Mouse (Mus musculus): ENCODE data around the gene Slx4ip. TPM values are rescaled to one million over a fixed set of nuclear protein-coding genes. Genes with fewer than 3 reads are reported as not detected.

Slx4ip gene
- polyA plus RNA-seq, 1 experiment from 2014 or later: 2.8 TPM

DNA sequence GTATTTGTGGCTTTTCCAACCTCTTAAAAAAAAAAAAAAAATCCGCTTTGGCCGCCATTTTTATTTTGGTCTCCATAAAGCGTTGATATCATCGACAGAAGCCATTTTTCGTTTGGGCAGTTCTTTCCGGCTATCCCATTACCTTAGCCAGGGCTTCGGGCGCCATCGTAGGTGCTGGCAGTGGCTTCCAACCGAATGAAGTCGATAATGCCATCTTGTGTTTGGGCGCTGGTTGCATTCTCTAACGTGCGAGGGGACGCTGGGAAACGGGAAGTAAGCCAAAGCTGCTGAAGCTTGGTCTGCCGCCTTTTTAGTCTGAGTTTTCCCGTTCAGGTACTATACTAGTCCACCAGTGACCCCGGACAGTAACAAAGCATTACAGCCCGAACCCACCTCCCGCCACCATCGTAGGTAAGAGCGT, 943 bp downstream of the Slx4ip start:
- WGBS: under 1% methylated on average over 23 of the region's 23 CpGs
- ATAC-seq: peak; percentile 80
- TF ChIP-seq CTCF (IDR thresholded peaks at IDR 0.05; ENCODE audit: low read depth): peak; percentile 29
- peak overlapping the region; percentile 73 for H3K4me3 ChIP-seq (ENCODE audit: low read depth, low read length)
- peak overlapping the region; percentile 73 for H3K27ac ChIP-seq (ENCODE audit: low read depth, low read length)
- H3K4me1 ChIP-seq (replicated peaks; ENCODE audit: control insufficient read depth, insufficient read depth, low read length): no peaks in the 10 kb centered on the region
- H3K4me2 ChIP-seq (replicated peaks; ENCODE audit: low read depth): peak overlapping the region; percentile 63
- H3K9ac ChIP-seq (ENCODE audit: low read depth, low read length): peak overlapping the region; percentile 60
- no peaks in the 10 kb centered on the region for H3K9me3 ChIP-seq (ENCODE audit: control insufficient read depth)
- no peaks in the 10 kb centered on the region for H3K27me3 ChIP-seq (replicated peaks; ENCODE audit: control insufficient read depth, insufficient read depth, low read length)
- H3K36me3 ChIP-seq (ENCODE audit: control insufficient read depth, insufficient read depth): no peaks in the 10 kb centered on the region

DNA sequence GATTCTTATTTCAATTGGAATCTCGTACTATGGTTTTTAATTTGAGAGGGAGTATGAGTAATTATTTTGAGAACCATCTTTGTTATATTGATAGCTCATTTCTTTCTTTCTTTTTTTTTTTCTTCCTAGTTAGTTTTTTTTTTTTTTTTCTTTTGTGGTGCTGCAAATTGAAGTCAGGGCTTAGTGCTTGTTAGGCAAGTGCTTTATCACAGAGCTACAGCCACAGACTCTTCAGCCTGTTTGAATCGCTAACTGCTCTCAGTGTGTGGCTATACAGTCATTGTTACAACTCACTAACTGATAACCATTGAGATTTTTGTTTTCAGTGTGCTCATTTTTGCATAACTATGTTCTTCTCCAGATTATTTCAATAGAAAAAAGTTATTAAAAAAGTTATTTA, 3.5 kb downstream of the Slx4ip start:
- Histone ChIP-seq H3K4me2 (replicated peaks; ENCODE audit: low read depth) (no peak overlapping the region), H3K27me3 (replicated peaks; ENCODE audit: control insufficient read depth, insufficient read depth, low read length) (no peaks in the 10 kb centered on the region)
- 74% methylated on average over 2 of the region's 2 CpGs for WGBS

DNA sequence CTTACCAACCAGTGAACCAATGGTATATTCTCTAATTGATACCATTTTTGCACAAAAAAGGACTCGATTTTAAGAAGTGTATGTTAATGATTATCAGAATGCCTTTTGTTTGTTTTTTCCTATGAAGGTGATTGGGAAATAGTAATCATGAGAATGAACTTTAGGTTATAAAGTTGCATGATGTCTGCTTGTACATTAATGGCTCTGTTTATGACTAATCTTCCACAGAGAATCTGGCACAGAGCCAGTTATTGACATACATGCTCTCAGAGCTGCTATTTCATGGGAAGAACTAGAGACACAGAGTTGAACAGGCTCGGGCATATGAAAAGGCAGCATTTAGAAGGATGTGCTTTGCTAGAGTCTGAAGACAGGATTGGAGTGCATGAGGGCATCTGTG, 5.1 kb downstream of the Slx4ip start:
- TF ChIP-seq CTCF (IDR thresholded peaks at IDR 0.05; ENCODE audit: low read depth): no peak
- Histone ChIP-seq H3K27ac (ENCODE audit: low read depth, low read length) (no peak overlapping the region), H3K4me1 (replicated peaks; ENCODE audit: control insufficient read depth, insufficient read depth, low read length) (no peaks in the 10 kb centered on the region), H3K4me2 (replicated peaks; ENCODE audit: low read depth) (no peak overlapping the region), H3K36me3 (ENCODE audit: control insufficient read depth, insufficient read depth) (no peaks in the 10 kb centered on the region), H3K9me3 (ENCODE audit: control insufficient read depth) (no peaks in the 10 kb centered on the region), H3K4me3 (ENCODE audit: low read depth, low read length) (no peak overlapping the region), H3K9ac (ENCODE audit: low read depth, low read length) (no peak overlapping the region), H3K27me3 (replicated peaks; ENCODE audit: control insufficient read depth, insufficient read depth, low read length) (no peaks in the 10 kb centered on the region)
- no peak for ATAC-seq
- 35% methylated on average over 2 of the region's 2 CpGs for WGBS

More for the DNA sequence above, 3.5 kb downstream of the Slx4ip start:
- H3K4me3 ChIP-seq (ENCODE audit: low read depth, low read length): no peak overlapping the region
- no peaks in the 10 kb centered on the region for H3K36me3 ChIP-seq (ENCODE audit: control insufficient read depth, insufficient read depth)
- H3K9ac ChIP-seq (ENCODE audit: low read depth, low read length): no peak overlapping the region
- no peaks in the 10 kb centered on the region for H3K4me1 ChIP-seq (replicated peaks; ENCODE audit: control insufficient read depth, insufficient read depth, low read length)
- no peaks in the 10 kb centered on the region for H3K9me3 ChIP-seq (ENCODE audit: control insufficient read depth)
- H3K27ac ChIP-seq (ENCODE audit: low read depth, low read length): no peak overlapping the region
- ATAC-seq: no peak
- no peak for TF ChIP-seq CTCF (IDR thresholded peaks at IDR 0.05; ENCODE audit: low read depth)

DNA sequence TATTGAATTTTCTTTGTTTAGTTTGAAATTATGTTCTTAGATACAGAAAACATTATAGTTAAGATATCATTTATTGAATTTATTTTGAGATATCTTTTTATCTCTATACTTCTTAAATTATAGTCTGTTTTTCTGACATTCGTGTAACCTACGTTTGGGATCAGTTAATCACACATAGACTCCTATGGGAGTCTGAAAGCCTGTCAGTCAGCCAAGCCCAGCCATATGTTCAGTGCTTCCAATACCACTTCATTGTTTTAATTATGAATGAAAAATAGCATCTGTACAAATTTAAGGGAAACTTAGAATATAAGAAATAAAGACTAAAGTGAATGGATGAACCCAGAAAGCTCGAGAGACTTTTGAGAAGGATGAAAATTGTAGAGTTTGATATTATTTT, 17.6 kb downstream of the Slx4ip start:
- Histone ChIP-seq H3K4me3 (ENCODE audit: low read depth, low read length) (no peak overlapping the region), H3K36me3 (ENCODE audit: control insufficient read depth, insufficient read depth) (peaks cover 8% of the 10 kb centered on the region; the same call in 1 of the 2 replicates), H3K4me1 (replicated peaks; ENCODE audit: control insufficient read depth, insufficient read depth, low read length) (no peaks in the 10 kb centered on the region), H3K27ac (ENCODE audit: low read depth, low read length) (no peak overlapping the region), H3K27me3 (replicated peaks; ENCODE audit: control insufficient read depth, insufficient read depth, low read length) (no peaks in the 10 kb centered on the region), H3K9ac (ENCODE audit: low read depth, low read length) (no peak overlapping the region), H3K9me3 (ENCODE audit: control insufficient read depth) (no peaks in the 10 kb centered on the region), H3K4me2 (replicated peaks; ENCODE audit: low read depth) (no peak overlapping the region)
- ATAC-seq: no peak
- 84% methylated on average over 3 of the region's 3 CpGs for WGBS
- TF ChIP-seq CTCF (IDR thresholded peaks at IDR 0.05; ENCODE audit: low read depth): no peak

- no peak for ATAC-seq
Observed at GRCm38 (mm10) chr2:136909298-136909697, 18.3 kb downstream of the Slx4ip start.

DNA sequence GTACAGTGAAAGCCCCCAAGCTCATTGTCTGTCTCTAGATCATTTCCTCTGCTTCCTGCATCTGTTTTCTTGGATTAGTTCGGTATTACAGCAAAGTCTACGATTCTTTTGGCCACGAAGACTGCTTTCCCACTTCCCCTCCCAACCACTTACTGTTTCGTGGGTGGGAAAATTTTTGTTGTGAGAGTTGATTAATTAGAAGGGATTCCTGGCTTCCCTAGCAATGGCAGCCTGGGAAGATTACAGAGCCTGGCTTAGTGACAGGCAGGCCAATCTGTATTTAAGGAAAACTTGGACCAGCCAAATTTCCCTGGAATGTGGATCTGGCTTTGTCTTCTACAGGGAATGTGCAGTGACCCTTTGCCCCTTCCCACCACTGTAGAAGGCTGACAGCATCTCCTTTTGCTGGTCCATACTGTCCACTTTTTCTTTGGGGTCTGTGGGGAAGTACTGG, 21.0 kb downstream of the Slx4ip start:
- no peak for TF ChIP-seq CTCF (IDR thresholded peaks at IDR 0.05; ENCODE audit: low read depth)
- Histone ChIP-seq H3K9ac (ENCODE audit: low read depth, low read length) (no peak overlapping the region), H3K4me2 (replicated peaks; ENCODE audit: low read depth) (no peak overlapping the region), H3K36me3 (ENCODE audit: control insufficient read depth, insufficient read depth) (no peaks in the 10 kb centered on the region), H3K4me3 (ENCODE audit: low read depth, low read length) (no peak overlapping the region), H3K9me3 (ENCODE audit: control insufficient read depth) (no peaks in the 10 kb centered on the region), H3K27me3 (replicated peaks; ENCODE audit: control insufficient read depth, insufficient read depth, low read length) (no peaks in the 10 kb centered on the region), H3K27ac (ENCODE audit: low read depth, low read length) (no peak overlapping the region), H3K4me1 (replicated peaks; ENCODE audit: control insufficient read depth, insufficient read depth, low read length) (no peaks in the 10 kb centered on the region)
- 47% methylated on average over 4 of the region's 4 CpGs for WGBS
- ATAC-seq: no peak

More at GRCm38 (mm10) chr2:136909298-136909697, 18.3 kb downstream of the Slx4ip start:
- TF ChIP-seq CTCF (IDR thresholded peaks at IDR 0.05; ENCODE audit: low read depth): no peak
- Histone ChIP-seq H3K9me3 (ENCODE audit: control insufficient read depth) (no peaks in the 10 kb centered on the region), H3K9ac (ENCODE audit: low read depth, low read length) (no peak overlapping the region), H3K27me3 (replicated peaks; ENCODE audit: control insufficient read depth, insufficient read depth, low read length) (no peaks in the 10 kb centered on the region), H3K4me2 (replicated peaks; ENCODE audit: low read depth) (no peak overlapping the region), H3K36me3 (ENCODE audit: control insufficient read depth, insufficient read depth) (peaks cover 8% of the 10 kb centered on the region; the same call in 1 of the 2 replicates), H3K4me1 (replicated peaks; ENCODE audit: control insufficient read depth, insufficient read depth, low read length) (no peaks in the 10 kb centered on the region), H3K27ac (ENCODE audit: low read depth, low read length) (no peak overlapping the region), H3K4me3 (ENCODE audit: low read depth, low read length) (no peak overlapping the region)
- 90% methylated on average over 2 of the region's 2 CpGs for WGBS

DNA sequence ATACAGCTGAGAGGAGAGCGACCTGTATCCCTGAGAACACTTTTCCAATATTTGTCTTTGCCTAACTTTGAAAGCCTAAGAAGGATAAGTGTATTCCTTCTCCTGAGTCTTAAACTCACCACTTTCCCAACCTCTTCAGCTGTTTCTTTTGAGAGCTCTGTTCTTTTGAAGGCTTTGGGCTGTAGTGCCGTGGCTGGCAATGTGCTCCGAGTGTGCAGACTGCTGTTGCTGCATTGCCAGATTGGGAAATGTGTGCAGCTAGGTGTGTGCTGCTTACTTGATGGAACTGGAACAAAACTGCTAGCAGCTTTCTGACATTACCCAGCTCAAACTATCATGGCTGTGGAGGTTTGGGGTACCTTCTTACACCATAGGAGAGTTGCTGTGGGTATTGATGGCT, 22.0 kb downstream of the Slx4ip start:
- Histone ChIP-seq H3K36me3 (ENCODE audit: control insufficient read depth, insufficient read depth) (no peaks in the 10 kb centered on the region), H3K4me2 (replicated peaks; ENCODE audit: low read depth) (no peak overlapping the region), H3K27ac (ENCODE audit: low read depth, low read length) (no peak overlapping the region), H3K9ac (ENCODE audit: low read depth, low read length) (no peak overlapping the region), H3K4me3 (ENCODE audit: low read depth, low read length) (no peak overlapping the region), H3K9me3 (ENCODE audit: control insufficient read depth) (no peaks in the 10 kb centered on the region), H3K4me1 (replicated peaks; ENCODE audit: control insufficient read depth, insufficient read depth, low read length) (no peaks in the 10 kb centered on the region), H3K27me3 (replicated peaks; ENCODE audit: control insufficient read depth, insufficient read depth, low read length) (no peaks in the 10 kb centered on the region)
- TF ChIP-seq CTCF (IDR thresholded peaks at IDR 0.05; ENCODE audit: low read depth): no peak
- 74% methylated on average over 3 of the region's 3 CpGs for WGBS
- no peak for ATAC-seq

Measured in intestine, postnatal 0 days (tissue).